Mouse (Mus musculus): ENCODE results near the gene Kcnh5. TPM values are rescaled to one million over a fixed set of nuclear protein-coding genes. Genes with fewer than 3 reads are reported as not detected.

Gene Kcnh5
- polyA plus RNA-seq, 1 experiment from 2014 or later = 0.05 TPM

DNA sequence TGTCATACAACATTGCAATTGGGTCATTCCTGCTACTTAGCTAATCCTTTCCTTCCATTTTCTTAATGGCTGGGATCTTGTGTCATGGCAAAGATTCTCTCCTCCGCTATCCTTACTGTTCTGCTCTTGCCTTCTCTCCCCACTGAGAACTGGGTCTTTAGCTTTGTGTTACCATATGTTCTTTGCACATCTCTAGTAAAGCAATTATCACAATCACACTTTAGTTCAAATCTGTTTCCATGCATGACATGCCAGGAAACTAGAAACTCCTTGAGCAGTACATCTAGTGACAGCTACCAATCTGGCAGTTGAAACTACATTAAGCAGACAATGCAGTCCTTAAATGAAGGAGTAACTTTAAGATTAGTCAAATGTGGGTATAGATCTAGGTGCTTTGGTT lies 86.2 kb downstream of the Kcnh5 start:
- Histone ChIP-seq H3K4me2 (no peak overlapping the region), H3K9ac (no peak overlapping the region), H3K27ac (ENCODE audit: poor library complexity, severe bottlenecking) (no peak overlapping the region), H3K4me1 (replicated peaks) (no peaks in the 10 kb centered on the region), H3K27me3 (replicated peaks) (no peaks in the 10 kb centered on the region), H3K9me3 (replicated peaks) (no peaks in the 10 kb centered on the region), H3K4me3 (no peak overlapping the region), H3K36me3 (no peaks in the 10 kb centered on the region)
- 96% methylated on average over 1 of the region's 1 CpGs for WGBS
- ATAC-seq (ENCODE audit: insufficient number of reproducible peaks, low FRiP score) = no peak

DNA sequence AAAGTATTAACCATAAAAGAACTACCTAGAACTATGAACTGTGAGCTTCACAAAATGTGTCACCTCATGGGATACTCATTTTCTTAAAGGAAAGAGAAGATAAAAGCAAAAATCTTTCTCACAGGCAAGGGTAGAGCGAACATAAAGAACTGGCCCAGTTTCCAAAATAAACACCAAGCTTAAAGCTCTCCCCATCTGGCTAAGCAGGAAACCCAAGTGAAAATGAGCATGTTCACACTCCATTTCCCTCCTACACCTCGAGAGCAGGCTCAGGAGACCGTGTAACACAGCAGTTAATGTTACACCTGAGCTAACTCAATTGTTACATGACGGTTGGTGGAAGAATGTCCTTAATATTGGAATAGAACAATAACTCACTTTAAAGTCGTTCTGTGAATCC lies 100.0 kb downstream of the Kcnh5 start:
- no peak overlapping the region for H3K4me2 ChIP-seq
- WGBS = 71% methylated on average over 5 of the region's 5 CpGs
- no peak for ATAC-seq (ENCODE audit: insufficient number of reproducible peaks, low FRiP score)
- H3K4me1 ChIP-seq (replicated peaks) = no peaks in the 10 kb centered on the region
- no peaks in the 10 kb centered on the region; the same call in 1 of the 2 replicates for H3K27me3 ChIP-seq (replicated peaks)
- H3K4me3 ChIP-seq = no peak overlapping the region
- H3K27ac ChIP-seq (ENCODE audit: poor library complexity, severe bottlenecking) = no peak overlapping the region
- no peaks in the 10 kb centered on the region for H3K36me3 ChIP-seq
- H3K9me3 ChIP-seq (replicated peaks) = no peaks in the 10 kb centered on the region
- no peak overlapping the region for H3K9ac ChIP-seq

DNA sequence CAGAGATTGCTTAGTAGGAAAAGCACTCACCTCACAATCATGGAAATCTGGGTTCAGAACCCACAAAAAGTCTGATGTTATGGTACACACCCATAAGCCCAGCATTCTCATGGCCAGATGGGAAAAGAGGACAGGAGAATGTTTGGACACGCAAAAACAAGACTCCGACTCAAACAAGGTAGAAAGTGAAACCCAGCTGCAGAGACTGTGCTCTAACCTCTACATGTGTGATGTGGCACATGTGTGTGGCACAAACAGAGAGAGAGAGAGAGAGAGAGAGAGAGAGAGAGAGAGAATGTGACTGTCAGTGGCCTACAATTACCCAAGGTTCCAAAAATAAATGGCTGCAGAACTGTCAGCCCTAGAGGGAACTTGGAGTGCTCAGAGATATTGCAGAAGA lies 106.1 kb downstream of the Kcnh5 start:
- H3K4me3 ChIP-seq = no peak overlapping the region
- WGBS = 94% methylated on average over 2 of the region's 2 CpGs
- H3K4me2 ChIP-seq = no peak overlapping the region
- no peak for ATAC-seq (ENCODE audit: insufficient number of reproducible peaks, low FRiP score)
- H3K9me3 ChIP-seq (replicated peaks) = no peaks in the 10 kb centered on the region
- H3K4me1 ChIP-seq (replicated peaks) = 0 out of 2 replicates have a peak, but pooled peaks cover 7% of the 10 kb centered on the region
- H3K27ac ChIP-seq (ENCODE audit: poor library complexity, severe bottlenecking) = no peak overlapping the region
- no peaks in the 10 kb centered on the region; the same call in 1 of the 2 replicates for H3K27me3 ChIP-seq (replicated peaks)
- no peak overlapping the region for H3K9ac ChIP-seq
- H3K36me3 ChIP-seq = no peaks in the 10 kb centered on the region

DNA sequence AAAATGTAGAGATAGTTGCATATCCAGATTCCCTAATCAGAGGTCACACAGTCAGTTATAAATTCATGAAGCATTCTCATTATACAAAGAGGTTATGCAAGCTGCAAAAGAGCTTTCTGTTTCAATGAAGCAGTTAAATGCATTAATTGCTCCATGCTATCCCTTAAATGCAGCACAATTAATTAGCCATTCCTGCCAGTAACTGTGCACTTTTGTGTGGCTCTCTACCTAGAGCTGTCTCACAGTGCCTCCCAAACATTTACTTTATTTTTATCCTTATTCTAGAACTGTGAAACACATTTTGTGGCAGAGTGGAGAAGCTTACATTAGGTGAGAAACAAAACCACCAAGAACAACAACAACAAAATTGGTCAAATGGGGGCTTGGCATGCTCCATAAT lies 114.6 kb downstream of the Kcnh5 start:
- no peaks in the 10 kb centered on the region for H3K36me3 ChIP-seq
- H3K9ac ChIP-seq = no peak overlapping the region
- no peak overlapping the region for H3K27ac ChIP-seq (ENCODE audit: poor library complexity, severe bottlenecking)
- H3K4me3 ChIP-seq = no peak overlapping the region
- no peaks in the 10 kb centered on the region for H3K9me3 ChIP-seq (replicated peaks)
- H3K4me1 ChIP-seq (replicated peaks) = no peaks in the 10 kb centered on the region
- H3K4me2 ChIP-seq = no peak overlapping the region
- no peaks in the 10 kb centered on the region for H3K27me3 ChIP-seq (replicated peaks)
- ATAC-seq (ENCODE audit: insufficient number of reproducible peaks, low FRiP score) = no peak

DNA sequence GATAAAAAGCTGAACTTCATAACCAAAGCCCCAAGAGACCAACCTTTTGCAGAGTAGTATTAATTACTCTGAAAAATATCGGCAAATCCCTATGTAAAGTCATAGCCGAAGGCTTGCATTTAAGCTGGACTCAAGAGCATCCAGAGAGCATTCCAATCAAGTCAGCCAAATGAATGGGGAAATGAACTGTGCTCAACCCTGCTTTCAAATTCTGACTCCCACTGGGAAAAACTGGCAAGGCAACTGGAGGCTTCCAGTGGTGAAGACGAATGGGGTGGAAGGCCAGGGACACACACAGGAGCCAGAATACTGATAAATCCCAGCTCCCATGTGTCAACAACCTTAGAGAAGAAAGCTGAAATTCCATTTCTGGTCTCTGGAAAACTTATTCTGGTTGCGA lies 115.4 kb downstream of the Kcnh5 start:
- no peaks in the 10 kb centered on the region for H3K36me3 ChIP-seq
- H3K27ac ChIP-seq (ENCODE audit: poor library complexity, severe bottlenecking) = no peak overlapping the region
- no peaks in the 10 kb centered on the region for H3K9me3 ChIP-seq (replicated peaks)
- no peaks in the 10 kb centered on the region for H3K4me1 ChIP-seq (replicated peaks)
- H3K4me3 ChIP-seq = no peak overlapping the region
- H3K9ac ChIP-seq = no peak overlapping the region
- H3K27me3 ChIP-seq (replicated peaks) = no peaks in the 10 kb centered on the region
- H3K4me2 ChIP-seq = no peak overlapping the region
- WGBS = 57% methylated on average over 4 of the region's 4 CpGs
- ATAC-seq (ENCODE audit: insufficient number of reproducible peaks, low FRiP score) = no peak

DNA sequence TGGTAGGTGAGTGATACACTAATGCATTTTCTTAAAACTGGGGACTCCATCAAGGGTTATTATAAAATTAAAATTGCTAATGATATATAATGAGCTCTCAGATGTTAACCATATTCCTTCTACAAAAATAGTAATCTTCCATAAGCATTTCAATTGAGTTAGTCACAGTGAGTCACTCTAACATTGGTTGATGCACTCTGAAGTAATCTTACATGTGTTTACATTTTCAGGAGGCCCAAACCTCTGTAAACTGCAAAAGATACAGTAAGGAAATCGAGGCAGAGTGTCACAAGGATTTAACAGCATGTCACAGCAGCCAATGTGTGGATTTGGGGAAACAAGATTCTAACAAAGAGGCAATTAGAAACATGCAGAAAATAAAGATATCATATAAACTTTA lies 123.4 kb downstream of the Kcnh5 start:
- no peaks in the 10 kb centered on the region for H3K27me3 ChIP-seq (replicated peaks)
- no peak overlapping the region for H3K27ac ChIP-seq (ENCODE audit: poor library complexity, severe bottlenecking)
- no peak overlapping the region for H3K9ac ChIP-seq
- 66% methylated on average over 1 of the region's 1 CpGs for WGBS
- no peak overlapping the region for H3K4me3 ChIP-seq
- no peak for ATAC-seq (ENCODE audit: insufficient number of reproducible peaks, low FRiP score)
- H3K4me2 ChIP-seq = no peak overlapping the region
- 0 out of 2 replicates have a peak, but pooled peaks cover 3% of the 10 kb centered on the region for H3K9me3 ChIP-seq (replicated peaks)
- no peaks in the 10 kb centered on the region for H3K4me1 ChIP-seq (replicated peaks)
- H3K36me3 ChIP-seq = no peaks in the 10 kb centered on the region

DNA sequence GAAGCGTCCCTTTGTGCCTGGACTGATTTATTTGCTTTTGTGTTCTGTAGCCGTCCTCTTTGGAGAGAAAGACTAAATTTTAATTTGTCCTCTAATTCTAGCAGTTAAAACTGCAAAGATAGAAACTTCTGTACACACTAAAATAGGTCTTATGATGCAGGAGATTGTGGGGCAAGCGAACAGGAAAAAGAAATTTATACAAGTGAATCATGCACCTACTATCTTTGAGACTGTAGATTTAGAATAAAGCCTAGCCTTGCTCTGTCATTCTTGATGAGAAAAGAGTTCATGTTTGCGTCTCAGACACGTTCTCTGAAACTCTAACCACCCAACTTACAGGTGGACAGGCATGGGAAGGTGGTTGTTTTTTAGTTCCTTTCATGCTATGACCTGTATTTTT lies 140.4 kb downstream of the Kcnh5 start:
- no peak for ATAC-seq (ENCODE audit: insufficient number of reproducible peaks, low FRiP score)

DNA sequence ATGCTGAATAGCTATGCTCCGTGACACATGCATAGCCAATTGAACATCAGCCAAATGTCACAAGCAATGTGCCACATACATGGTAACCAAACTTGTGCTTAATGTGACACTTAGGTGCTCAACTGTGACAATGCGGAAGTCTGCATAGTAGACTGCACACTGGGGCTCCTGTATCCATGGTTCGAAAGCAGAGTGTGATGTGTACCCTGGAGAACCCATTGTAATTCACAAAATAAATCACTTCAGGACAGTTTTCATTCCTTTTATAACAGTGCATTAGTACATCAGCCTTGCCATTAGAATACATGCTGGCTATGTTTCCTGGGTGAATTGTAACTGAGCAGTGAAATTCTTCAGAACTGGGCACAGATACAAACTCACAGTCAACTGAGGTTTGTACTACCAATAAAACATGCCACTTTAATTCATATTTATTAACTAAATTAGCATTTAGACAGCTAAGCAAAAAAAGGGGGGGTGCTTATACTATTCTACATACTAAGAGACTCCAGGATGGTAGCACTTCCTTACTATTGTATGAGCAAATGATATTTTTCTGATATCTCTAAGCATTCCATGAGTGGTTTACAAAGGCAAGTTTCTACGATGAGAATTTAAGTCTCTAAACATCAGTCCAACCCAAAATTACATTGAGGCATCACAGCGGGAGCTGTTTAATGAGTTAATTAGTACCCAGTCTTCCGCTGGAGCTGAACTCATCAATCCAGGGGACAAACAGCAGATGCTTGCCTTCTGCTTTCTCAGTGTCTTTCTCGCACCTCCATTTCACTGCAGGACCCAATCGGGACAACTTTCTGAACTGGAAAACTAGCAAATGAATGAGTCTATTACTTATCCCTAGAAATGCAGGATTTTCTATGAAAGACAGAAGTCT lies 144.9 kb downstream of the Kcnh5 start:
- Histone ChIP-seq H3K4me3 (no peak overlapping the region), H3K27ac (ENCODE audit: poor library complexity, severe bottlenecking) (no peak overlapping the region), H3K36me3 (no peaks in the 10 kb centered on the region), H3K4me2 (no peak overlapping the region), H3K9ac (no peak overlapping the region), H3K27me3 (replicated peaks) (no peaks in the 10 kb centered on the region), H3K4me1 (replicated peaks) (no peaks in the 10 kb centered on the region), H3K9me3 (replicated peaks) (peaks cover 6% of the 10 kb centered on the region)
- no peak for ATAC-seq (ENCODE audit: insufficient number of reproducible peaks, low FRiP score)
- WGBS = 82% methylated on average over 8 of the region's 8 CpGs

More for the DNA sequence above, 140.4 kb downstream of the Kcnh5 start:
- 77% methylated on average over 5 of the region's 5 CpGs for WGBS
- Histone ChIP-seq H3K36me3 (no peaks in the 10 kb centered on the region), H3K4me2 (no peak overlapping the region), H3K4me3 (no peak overlapping the region), H3K27ac (ENCODE audit: poor library complexity, severe bottlenecking) (no peak overlapping the region), H3K9me3 (replicated peaks) (no peaks in the 10 kb centered on the region), H3K4me1 (replicated peaks) (no peaks in the 10 kb centered on the region), H3K27me3 (replicated peaks) (no peaks in the 10 kb centered on the region), H3K9ac (no peak overlapping the region)

DNA sequence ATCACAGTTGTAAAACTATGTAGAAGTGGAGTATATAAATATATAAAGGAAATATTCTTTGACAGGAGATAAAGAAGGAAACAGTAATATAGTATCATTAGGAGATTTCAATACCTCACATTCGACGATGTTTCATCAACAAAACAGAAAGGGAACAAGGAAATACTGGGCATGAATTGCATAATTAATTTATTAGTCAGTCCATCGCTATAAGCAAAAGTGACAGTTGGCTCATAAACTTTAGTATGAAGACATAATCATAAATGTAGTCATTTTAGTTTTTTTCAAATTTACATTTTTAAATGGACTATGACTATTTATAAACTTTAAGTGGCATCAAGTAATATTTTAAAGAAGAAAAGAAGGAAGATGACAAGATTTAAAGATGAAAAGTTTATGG lies 205.9 kb downstream of the Kcnh5 start:
- Histone ChIP-seq H3K4me2 (no peak overlapping the region), H3K9ac (no peak overlapping the region), H3K9me3 (replicated peaks) (no peaks in the 10 kb centered on the region), H3K27me3 (replicated peaks) (no peaks in the 10 kb centered on the region), H3K4me3 (no peak overlapping the region), H3K27ac (ENCODE audit: poor library complexity, severe bottlenecking) (no peak overlapping the region), H3K36me3 (no peaks in the 10 kb centered on the region), H3K4me1 (replicated peaks) (no peaks in the 10 kb centered on the region)
- no peak for ATAC-seq (ENCODE audit: insufficient number of reproducible peaks, low FRiP score)
- 80% methylated on average over 3 of the region's 3 CpGs for WGBS

DNA sequence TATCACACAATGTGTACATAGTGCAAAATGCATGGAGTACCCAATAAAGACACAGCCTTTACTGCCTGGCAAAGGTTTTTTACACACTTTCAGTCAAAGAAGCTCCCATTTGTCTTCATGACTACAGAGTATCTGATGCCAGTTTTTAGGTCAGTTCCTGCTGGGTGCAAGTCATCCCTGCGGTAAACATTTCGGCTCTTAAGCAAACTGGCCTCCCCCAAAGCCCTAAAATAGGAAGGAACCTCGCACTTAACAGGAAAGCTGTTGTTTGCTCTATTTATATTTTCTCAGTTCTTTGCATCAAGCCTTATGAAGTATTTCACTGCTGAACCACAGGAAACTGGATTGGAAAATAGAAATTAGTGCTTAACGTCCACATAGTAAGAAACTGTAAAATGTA lies 207.7 kb downstream of the Kcnh5 start:
- H3K4me2 ChIP-seq = no peak overlapping the region
- H3K4me3 ChIP-seq = no peak overlapping the region
- no peaks in the 10 kb centered on the region for H3K4me1 ChIP-seq (replicated peaks)
- no peak overlapping the region for H3K27ac ChIP-seq (ENCODE audit: poor library complexity, severe bottlenecking)
- no peak overlapping the region for H3K9ac ChIP-seq
- H3K9me3 ChIP-seq (replicated peaks) = no peaks in the 10 kb centered on the region
- H3K36me3 ChIP-seq = no peaks in the 10 kb centered on the region
- no peaks in the 10 kb centered on the region for H3K27me3 ChIP-seq (replicated peaks)
- ATAC-seq (ENCODE audit: insufficient number of reproducible peaks, low FRiP score) = no peak
- WGBS = 66% methylated on average over 4 of the region's 4 CpGs

DNA sequence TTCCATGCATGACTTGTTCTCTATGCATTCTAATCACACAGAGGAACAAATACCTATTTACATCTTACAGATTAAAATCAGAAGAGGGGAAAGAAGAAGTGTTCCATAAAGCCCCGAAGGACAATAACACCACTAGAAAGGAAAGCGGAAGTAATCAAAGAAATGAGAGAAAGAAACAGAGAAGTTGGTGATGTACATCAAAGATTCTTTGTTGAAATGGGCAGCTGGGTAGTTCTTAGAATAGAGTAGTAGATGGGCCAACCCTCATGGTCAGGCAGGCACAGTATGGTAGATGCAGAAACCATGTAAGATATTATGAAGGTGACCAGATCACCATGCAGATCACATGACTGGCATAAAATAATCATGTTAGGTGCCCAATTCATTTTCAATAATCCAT lies 210.9 kb downstream of the Kcnh5 start:
- Histone ChIP-seq H3K9ac (no peak overlapping the region), H3K4me1 (replicated peaks) (no peaks in the 10 kb centered on the region), H3K9me3 (replicated peaks) (no peaks in the 10 kb centered on the region), H3K4me2 (no peak overlapping the region), H3K27ac (ENCODE audit: poor library complexity, severe bottlenecking) (no peak overlapping the region), H3K4me3 (no peak overlapping the region), H3K27me3 (replicated peaks) (no peaks in the 10 kb centered on the region), H3K36me3 (no peaks in the 10 kb centered on the region)
- ATAC-seq (ENCODE audit: insufficient number of reproducible peaks, low FRiP score) = no peak
- WGBS = 89% methylated on average over 2 of the region's 2 CpGs

DNA sequence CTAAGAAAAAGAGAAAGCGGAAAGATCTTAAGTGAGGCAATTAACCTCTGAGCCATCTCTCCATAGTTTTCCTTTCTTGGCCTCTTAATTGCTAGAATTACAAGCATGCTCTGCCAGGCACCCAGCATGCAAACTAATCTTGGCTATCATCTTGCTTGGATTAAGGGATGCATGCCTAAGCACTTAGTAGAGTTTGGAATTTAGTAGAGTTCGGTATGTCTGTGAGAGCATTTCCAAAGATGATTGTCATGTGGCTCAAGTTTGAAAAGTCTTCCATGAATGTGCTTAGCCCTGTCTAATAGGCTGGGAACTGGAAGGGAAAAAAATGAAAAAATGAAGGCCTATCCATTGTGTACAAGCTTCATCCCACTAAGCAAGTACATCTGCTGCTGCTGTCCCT lies 224.5 kb downstream of the Kcnh5 start:
- 77% methylated on average over 2 of the region's 2 CpGs for WGBS
- H3K36me3 ChIP-seq = no peaks in the 10 kb centered on the region
- ATAC-seq (ENCODE audit: insufficient number of reproducible peaks, low FRiP score) = no peak
- no peak overlapping the region for H3K9ac ChIP-seq
- H3K4me2 ChIP-seq = no peak overlapping the region
- no peak overlapping the region for H3K27ac ChIP-seq (ENCODE audit: poor library complexity, severe bottlenecking)
- no peak overlapping the region for H3K4me3 ChIP-seq
- no peaks in the 10 kb centered on the region for H3K4me1 ChIP-seq (replicated peaks)
- no peaks in the 10 kb centered on the region for H3K27me3 ChIP-seq (replicated peaks)
- no peaks in the 10 kb centered on the region for H3K9me3 ChIP-seq (replicated peaks)

All from heart, embryonic 12.5 days (tissue).